Mouse (Mus musculus): Measurements from ENCODE around the gene Gm10720. TPM values are rescaled to one million over a fixed set of nuclear protein-coding genes. Genes with fewer than 3 reads are reported as not detected.
"Not testable (repeated sequence)": the region's sequence is repeated elsewhere in the genome, so short reads cannot be mapped to it uniquely, and the experiment has no call there.

Gene Gm10720
- total RNA-seq (2021), result not detected
- long read RNA-seq, experiment 1, result 0 reads
- long read RNA-seq, experiment 2, result 0 reads

DNA sequence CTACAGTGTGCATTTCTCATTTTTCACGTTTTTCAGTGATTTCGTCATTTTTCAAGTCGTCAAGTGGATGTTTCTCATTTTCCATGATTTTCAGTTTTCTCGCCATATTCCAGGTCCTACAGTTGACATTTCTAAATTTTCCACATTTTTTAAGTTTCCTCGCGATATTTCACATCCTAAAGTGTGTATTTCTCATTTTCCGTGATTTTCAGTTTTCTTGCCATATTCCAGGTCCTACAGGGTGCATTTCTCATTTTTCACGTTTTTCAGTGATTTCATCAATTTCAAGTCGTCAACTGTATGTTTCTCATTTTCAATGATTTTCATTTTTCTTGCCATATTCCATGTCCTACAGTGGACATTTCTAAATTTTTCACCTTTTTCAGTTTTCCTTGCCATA lies at the start of gene Gm10720:
TSS of gene Gm10720 (plus strand) at position 301 of the 400 bp plus-strand sequence.
- DNase-seq (ENCODE audit: low spot score in 2 of 2), result not testable (repeated sequence)

DNA sequence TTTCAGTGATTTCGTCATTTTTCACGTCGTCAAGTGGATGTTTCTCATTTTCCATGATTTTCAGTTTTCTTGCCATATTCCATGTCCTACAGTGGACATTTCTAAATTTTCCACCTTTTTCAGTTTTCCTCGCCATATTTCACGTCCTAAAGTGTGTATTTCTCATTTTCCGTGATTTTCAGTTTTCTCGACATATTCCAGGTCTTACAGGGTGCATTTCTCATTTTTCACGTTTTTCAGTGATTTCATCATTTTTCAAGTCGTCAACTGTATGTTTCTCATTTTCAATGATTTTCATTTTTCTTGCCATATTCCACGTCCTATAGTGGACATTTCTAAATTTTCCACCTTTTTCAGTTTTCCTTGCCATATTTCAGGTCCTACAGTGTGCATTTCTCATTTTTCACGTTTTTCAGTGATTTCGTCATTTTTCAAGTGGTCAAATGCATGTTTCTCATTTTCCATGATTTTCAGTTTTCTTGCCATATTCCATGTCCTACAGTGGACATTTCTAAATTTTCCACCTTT lies 14.9 kb upstream of the Gm10720 start, which contains the start of gene Gm10722:
TSS of gene Gm10722 (plus strand) at position 478 of the 528 bp plus-strand sequence.
- peak in 1 of 2 experiments; percentile 32 for DNase-seq (ENCODE audit: low spot score in 2 of 2)

DNA sequence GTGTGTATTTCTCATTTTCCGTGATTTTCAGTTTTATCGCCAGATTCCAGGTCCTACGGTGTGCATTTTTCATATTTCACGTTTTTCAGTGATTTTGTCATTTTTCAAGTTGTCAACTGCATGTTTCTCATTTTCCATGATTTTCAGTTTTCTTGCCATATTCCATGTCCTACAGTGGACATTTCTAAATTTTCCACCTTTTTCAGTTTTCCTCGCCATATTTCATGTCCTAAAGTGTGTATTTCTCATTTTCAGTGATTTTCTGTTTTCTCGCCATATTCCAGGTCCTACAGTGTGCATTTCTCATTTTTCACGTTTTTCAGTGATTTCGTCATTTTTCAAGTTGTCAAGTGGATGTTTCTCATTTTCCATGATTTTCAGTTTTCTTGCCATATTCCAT lies 14.4 kb upstream of the Gm10720 start:
- DNase-seq (ENCODE audit: low spot score in 2 of 2), result peak; percentile 1 to 47

DNA sequence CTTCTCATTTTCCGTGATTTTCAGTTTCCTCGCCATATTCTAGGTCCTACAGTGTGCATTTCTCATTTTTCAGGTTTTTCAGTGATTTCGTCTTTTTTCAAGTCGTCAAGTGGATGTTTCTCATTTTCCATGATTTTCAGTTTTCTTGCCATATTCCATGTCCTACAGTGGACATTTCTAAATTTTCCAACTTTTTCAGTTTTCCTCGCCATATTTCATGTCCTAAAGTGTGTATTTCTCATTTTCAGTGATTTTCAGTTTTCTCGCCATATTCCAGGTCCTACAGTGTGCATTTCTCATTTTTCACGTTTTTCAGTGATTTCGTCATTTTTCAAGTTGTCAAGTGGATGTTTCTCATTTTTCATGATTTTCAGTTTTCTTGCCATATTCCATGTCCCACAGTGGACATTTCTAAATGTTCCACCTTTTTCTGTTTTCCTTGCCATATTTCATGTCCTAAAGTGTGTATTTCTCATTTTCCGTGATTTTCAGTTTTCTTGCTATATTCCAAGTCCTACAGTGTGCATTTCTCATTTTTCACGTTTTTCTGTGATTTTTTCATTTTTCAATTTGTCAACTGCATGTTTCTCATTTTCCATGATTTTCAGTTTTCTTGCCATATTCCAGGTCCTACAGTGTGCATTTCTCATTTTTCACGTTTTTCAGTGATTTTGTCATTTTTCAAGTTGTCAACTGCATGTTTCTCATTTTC lies 13.3 kb upstream of the Gm10720 start:
- peak; percentile 94 to 100 for DNase-seq (ENCODE audit: low spot score in 2 of 2)

DNA sequence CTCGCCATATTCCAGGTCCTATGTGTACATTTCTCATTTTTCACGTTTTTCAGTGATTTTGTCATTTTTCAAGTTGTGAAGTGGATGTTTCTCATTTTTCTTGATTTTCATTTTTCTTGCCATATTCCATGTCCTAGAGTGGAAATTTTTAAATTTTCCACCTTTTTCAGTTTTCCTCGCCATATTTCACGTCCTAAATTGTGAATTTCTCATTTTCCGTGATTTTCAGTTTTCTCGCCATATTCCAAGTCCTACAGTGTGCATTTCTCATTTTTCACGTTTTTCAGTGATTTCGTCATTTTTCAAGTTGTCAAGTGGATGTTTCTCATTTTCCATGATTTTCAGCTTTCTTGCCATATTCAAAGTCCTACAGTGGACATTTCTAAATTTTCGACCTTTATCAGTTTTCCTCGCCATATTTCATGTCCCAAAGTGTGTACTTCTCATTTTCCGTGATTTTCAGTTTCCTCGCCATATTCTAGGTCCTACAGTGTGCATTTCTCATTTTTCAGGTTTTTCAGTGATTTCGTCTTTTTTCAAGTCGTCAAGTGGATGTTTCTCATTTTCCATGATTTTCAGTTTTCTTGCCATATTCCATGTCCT lies 12.6 kb upstream of the Gm10720 start, which contains the start of gene Gm11168:
TSS of gene Gm11168 (plus strand) at position 553 of the 603 bp plus-strand sequence.
- not testable (repeated sequence) for DNase-seq (ENCODE audit: low spot score in 2 of 2)

DNA sequence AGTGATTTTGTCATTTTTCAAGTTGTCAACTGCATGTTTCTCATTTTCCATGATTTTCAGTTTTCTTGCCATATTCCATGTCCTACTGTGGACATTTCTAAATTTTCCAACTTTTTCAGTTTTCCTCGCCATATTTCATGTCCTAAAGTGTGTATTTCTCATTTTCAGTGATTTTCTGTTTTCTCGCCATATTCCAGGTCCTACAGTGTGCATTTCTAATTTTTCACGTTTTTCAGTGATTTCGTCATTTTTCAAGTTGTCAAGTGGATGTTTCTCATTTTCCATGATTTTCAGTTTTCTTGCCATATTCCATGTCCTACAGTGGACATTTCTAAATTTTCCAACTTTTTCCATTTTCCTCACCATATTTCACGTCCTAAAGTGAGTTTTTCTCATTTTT lies 9.3 kb upstream of the Gm10720 start:
- DNase-seq (ENCODE audit: low spot score in 2 of 2), result not testable (repeated sequence)

DNA sequence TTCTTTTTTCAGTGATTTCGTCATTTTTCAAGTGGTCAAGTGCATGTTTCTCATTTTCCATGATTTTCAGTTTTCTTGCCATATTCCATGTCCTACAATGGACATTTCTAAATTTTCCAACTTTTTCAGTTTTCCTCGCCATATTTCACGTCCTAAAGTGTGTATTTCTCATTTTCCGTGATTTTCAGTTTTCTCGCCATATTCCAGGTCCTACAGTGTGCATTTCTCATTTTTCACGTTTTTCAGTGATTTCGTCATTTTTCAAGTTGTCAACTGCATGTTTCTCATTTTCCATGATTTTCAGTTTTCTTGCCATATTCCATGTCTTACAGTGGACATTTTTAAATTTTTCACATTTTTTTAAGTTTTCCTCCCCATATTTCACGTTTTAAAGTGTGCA lies 8.8 kb upstream of the Gm10720 start:
- peak; percentile 95 to 97 for DNase-seq (ENCODE audit: low spot score in 2 of 2)

DNA sequence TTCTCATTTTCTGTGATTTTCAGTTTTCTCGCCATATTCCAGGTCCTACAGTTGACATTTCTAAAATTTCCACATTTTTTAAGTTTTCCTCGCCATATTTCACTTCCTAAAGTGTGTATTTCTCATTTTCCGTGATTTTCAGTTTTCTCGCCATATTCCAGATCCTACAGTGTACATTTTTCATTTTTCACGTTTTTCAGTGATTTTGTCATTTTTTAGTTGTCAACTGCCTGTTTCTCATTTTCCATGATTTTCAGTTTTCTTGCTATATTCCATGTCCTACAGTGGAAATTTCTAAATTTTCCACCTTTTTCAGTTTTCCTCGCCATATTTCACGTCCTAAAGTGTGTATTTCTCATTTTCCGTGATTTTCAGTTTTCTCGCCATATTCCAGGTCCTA lies 8.2 kb upstream of the Gm10720 start:
- not testable (repeated sequence) for DNase-seq (ENCODE audit: low spot score in 2 of 2)

DNA sequence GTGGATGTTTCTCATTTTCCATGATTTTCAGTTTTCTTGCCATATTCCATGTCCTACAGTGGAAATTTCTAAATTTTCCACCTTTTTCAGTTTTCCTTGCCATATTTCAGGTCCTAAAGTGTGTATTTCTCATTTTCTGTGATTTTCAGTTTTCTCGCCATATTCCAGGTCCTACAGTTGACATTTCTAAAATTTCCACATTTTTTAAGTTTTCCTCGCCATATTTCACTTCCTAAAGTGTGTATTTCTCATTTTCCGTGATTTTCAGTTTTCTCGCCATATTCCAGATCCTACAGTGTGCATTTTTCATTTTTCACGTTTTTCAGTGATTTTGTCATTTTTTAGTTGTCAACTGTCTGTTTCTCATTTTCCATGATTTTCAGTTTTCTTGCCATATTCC lies 6.1 kb upstream of the Gm10720 start:
- not testable (repeated sequence) for DNase-seq (ENCODE audit: low spot score in 2 of 2)

DNA sequence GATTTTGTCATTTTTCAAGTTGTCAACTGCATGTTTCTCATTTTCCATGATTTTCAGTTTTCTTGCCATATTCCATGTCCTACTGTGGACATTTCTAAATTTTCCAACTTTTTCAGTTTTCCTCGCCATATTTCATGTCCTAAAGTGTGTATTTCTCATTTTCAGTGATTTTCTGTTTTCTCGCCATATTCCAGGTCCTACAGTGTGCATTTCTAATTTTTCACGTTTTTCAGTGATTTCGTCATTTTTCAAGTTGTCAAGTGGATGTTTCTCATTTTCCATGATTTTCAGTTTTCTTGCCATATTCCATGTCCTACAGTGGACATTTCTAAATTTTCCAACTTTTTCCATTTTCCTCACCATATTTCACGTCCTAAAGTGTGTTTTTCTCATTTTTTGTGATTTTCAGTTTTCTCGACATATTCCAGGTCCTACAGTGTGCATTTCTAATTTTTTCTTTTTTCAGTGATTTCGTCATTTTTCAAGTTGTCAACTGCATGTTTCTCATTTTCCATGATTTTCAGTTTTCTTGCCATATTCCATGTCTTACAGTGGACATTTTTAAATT lies 3.3 kb upstream of the Gm10720 start:
- not testable (repeated sequence) for DNase-seq (ENCODE audit: low spot score in 2 of 2)

DNA sequence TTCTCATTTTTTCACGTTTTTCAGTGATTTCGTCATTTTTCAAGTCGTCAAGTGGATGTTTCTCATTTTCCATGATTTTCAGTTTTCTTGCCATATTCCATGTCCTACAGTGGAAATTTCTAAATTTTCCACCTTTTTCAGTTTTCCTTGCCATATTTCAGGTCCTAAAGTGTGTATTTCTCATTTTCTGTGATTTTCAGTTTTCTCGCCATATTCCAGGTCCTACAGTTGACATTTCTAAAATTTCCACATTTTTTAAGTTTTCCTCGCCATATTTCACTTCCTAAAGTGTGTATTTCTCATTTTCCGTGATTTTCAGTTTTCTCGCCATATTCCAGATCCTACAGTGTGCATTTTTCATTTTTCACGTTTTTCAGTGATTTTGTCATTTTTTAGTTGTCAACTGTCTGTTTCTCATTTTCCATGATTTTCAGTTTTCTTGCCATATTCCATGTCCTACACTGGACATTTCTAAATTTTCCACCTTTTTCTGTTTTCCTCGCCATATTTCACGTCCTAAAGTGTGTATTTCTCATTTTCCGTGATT lies 2.6 kb upstream of the Gm10720 start, which contains the start of gene Gm10721:
TSS of gene Gm10721 (plus strand) at position 408 of the 547 bp plus-strand sequence.
- not testable (repeated sequence) for DNase-seq (ENCODE audit: low spot score in 2 of 2)

DNA sequence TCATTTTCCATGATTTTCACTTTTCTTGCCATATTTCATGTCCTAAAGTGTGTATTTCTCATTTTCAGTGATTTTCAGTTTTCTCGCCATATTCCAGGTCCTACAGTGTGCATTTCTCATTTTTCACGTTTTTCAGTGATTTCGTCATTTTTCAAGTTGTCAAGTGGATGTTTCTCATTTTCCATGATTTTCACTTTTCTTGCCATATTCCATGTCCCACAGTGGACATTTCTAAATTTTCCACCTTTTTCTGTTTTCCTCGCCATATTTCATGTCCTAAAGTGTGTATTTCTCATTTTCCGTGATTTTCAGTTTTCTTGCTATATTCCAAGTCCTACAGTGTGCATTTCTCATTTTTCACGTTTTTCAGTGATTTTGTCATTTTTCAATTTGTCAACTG lies 442 bp downstream of the Gm10720 start:
- not testable (repeated sequence) for DNase-seq (ENCODE audit: low spot score in 2 of 2)

DNA sequence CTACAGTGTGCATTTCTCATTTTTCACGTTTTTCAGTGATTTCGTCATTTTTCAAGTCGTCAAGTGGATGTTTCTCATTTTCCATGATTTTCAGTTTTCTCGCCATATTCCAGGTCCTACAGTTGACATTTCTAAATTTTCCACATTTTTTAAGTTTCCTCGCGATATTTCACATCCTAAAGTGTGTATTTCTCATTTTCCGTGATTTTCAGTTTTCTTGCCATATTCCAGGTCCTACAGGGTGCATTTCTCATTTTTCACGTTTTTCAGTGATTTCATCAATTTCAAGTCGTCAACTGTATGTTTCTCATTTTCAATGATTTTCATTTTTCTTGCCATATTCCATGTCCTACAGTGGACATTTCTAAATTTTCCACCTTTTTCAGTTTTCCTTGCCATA lies 1.7 kb downstream of the Gm10720 start, which contains the start of gene Gm10719:
TSS of gene Gm10719 (plus strand) at position 301 of the 400 bp plus-strand sequence.
- DNase-seq (ENCODE audit: low spot score in 2 of 2), result not testable (repeated sequence)

DNA sequence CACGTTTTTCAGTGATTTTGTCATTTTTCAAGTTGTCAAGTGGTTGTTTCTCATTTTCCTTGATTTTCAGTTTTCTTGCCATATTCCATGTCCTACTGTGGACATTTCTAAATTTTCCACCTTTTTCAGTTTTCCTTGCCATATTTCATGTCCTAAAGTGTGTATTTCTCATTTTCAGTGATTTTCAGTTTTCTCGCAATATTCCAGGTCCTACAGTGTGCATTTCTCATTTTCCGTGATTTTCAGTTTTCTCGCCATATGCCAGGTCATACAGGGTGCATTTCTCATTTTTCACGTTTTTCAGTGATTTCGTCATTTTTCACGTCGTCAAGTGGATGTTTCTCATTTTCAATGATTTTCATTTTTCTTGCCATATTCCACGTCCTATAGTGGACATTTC lies 3.5 kb downstream of the Gm10720 start:
- peak in 1 of 2 experiments; percentile 89 for DNase-seq (ENCODE audit: low spot score in 2 of 2)

DNA sequence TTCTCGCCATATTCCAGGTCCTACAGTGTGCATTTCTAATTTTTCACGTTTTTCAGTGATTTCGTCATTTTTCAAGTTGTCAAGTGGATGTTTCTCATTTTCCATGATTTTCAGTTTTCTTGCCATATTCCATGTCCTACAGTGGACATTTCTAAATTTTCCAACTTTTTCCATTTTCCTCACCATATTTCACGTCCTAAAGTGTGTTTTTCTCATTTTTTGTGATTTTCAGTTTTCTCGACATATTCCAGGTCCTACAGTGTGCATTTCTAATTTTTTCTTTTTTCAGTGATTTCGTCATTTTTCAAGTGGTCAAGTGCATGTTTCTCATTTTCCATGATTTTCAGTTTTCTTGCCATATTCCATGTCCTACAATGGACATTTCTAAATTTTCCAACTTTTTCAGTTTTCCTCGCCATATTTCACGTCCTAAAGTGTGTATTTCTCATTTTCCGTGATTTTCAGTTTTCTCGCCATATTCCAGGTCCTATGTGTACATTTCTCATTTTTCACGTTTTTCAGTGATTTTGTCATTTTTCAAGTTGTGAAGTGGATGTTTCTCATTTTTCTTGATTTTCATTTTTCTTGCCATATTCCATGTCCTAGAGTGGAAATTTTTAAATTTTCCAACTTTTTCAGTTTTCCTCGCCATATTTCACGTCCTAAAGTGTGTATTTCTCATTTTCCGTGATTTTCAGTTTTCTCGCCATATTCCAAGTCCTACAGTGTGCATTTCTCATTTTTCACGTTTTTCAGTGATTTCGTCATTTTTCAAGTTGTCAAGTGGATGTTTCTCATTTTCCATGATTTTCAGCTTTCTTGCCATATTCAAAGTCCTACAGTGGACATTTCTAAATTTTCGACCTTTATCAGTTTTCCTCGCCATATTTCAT lies 4.6 kb downstream of the Gm10720 start:
- peak; percentile 7 to 84 for DNase-seq (ENCODE audit: low spot score in 2 of 2)

DNA sequence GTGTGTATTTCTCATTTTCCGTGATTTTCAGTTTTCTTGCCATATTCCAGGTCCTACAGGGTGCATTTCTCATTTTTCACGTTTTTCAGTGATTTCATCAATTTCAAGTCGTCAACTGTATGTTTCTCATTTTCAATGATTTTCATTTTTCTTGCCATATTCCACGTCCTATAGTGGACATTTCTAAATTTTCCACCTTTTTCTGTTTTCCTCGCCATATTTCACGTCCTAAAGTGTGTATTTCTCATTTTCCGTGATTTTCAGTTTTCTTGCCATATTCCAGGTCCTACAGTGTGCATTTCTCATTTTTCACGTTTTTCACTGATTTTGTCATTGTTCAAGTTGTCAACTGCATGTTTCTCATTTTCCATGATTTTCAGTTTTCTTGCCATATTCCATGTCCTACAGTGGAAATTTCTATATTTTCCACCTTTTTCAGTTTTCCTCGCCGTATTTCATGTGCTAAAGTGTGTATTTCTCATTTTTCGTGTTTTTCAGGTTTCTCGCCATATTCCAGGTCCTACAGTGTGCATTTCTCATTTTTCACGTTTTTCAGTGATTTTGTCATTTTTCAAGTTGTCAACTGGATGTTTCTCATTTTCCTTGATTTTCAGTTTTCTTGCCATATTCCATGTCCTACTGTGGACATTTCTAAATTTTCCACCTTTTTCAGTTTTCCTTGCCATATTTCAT lies 7.0 kb downstream of the Gm10720 start:
- DNase-seq (ENCODE audit: low spot score in 2 of 2), result peak; percentile 21 to 85

DNA sequence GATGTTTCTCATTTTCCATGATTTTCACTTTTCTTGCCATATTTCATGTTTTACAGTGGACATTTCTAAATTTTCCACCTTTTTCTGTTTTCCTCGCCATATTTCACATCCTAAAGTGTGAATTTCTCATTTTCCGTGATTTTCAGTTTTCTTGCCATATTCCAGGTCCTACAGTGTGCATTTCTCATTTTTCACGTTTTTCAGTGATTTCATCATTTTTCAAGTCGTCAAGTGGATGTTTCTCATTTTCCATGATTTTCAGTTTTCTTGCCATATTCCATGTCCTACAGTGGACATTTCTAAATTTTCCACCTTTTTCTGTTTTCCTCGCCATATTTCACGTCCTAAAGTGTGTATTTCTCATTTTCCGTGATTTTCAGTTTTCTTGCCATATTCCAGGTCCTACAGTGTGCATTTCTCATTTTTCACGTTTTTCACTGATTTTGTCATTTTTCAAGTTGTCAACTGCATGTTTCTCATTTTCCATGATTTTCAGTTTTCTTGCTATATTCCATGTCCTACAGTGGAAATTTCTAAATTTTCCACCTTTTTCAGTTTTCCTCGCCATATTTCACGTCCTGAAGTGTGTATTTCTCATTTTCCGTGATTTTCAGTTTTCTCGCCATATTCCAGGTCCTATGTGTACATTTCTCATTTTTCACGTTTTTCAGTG lies 8.0 kb downstream of the Gm10720 start, which contains the start of gene Gm10718:
TSS of gene Gm10718 (plus strand) at position 236 of the 673 bp plus-strand sequence.
- peak in 1 of 2 experiments; percentile 42 for DNase-seq (ENCODE audit: low spot score in 2 of 2)

DNA sequence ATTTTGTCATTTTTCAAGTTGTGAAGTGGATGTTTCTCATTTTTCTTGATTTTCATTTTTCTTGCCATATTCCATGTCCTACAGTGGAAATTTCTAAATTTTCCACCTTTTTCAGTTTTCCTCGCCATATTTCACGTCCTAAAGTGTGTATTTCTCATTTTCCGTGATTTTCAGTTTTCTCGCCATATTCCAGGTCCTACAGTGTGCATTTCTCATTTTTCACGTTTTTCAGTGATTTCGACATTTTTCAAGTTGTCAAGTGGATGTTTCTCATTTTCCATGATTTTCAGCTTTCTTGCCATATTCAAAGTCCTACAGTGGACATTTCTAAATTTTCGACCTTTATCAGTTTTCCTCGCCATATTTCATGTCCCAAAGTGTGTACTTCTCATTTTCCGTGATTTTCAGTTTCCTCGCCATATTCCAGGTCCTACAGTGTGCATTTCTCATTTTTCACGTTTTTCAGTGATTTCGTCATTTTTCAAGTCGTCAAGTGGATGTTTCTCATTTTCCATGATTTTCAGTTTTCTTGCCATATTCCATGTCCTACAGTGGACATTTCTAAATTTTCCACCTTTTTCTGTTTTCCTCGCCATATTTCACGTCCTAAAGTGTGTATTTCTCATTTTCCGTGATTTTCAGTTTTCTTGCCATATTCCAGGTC lies 8.7 kb downstream of the Gm10720 start:
- DNase-seq (ENCODE audit: low spot score in 2 of 2), result peak; percentile 80 to 83
